9 mouse cellular contexts compared by ENCODE assay signal in the genomic region with DNA sequence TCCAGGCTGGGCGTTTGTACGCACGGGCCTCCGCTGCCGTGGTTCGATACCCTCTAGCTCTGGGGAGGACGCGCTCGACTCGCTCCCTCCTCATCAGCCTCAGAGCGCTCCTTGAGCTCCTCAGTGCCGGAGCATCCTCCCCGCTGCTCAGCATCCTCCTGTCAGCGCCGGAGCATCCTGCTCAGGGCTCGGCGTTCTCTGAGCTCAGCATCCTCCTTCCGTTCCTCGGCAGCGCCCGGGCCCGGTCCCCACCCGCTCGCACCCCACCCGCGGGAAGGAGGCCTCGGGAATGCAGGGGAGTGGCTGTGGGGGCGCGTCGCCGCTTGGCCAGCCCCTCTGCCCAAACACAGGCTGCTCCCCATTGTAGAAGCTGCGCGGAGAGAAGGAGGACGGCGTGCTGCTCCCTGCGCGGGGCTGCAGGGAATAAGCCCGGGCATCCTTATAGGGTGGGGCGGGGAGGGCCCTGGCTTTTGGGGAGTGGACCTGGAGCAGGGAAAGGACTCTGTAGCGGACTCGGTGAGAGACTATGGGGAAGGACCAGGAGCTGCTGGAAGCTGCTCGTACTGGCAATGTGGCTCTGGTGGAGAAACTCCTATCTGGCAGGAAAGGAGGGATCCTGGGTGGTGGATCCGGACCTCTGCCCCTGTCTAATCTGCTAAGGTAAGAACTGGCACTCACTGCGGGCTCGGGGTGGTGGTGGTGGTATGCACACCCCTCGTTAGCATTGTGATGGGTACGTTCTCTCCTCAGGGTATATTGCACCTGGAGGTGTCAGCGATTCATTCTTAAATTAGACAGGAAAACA. TPM values are rescaled to one million over a fixed set of nuclear protein-coding genes. Genes with fewer than 3 reads are reported as not detected.
A peak's percentile ranks its signal among the peaks of the same experiment; 100 is the strongest.
DNase-seq lines count a peak whose midpoint lies in the region; ATAC-seq and TF ChIP-seq lines count a peak whose summit lies in the region.
"Had no signal": no experiment of that assay in that cellular context is flagged by ENCODE, and none has a peak within 500 bp of the region (broad histone marks: within the 10 kb centered on the region; RNA-seq: fewer than 3 reads in every experiment).

A gene (plus strand): TSS at position 364 of the 805 bp plus-strand sequence.

- intact Hi-C loops in gastrocnemius, postnatal 14 days (cut with DNase I; ENCODE audit: low total_unique reads), result no loop called here

- H3K9ac ChIP-seq in intestine, embryonic 16.5 days (ENCODE audit: low read depth, low read length), result peak within 1 kb of the TSS; percentile 23; the same call in 1 of the 2 replicates
- H3K9ac ChIP-seq in midbrain, embryonic 14.5 days (replicated peaks; ENCODE audit: low read length), result peak within 1 kb of the TSS; percentile 94

- no peaks in the 10 kb centered on the region for H3K36me3 ChIP-seq in intestine, embryonic 16.5 days (ENCODE audit: control insufficient read depth, insufficient read depth, low read length)
- H3K36me3 ChIP-seq in limb, embryonic 10.5 days, result no peaks in the 10 kb centered on the region
- H3K36me3 ChIP-seq in midbrain, embryonic 14.5 days (ENCODE audit: control insufficient read depth, insufficient read depth, low read length), result no peaks in the 10 kb centered on the region
- no peaks in the 10 kb centered on the region for H3K36me3 ChIP-seq in testis, adult 2 months (ENCODE audit: control insufficient read depth, insufficient read depth, low read length)

- H3K9me3 ChIP-seq in intestine, embryonic 16.5 days (ENCODE audit: control insufficient read depth, low read length), result no peaks in the 10 kb centered on the region
- no peaks in the 10 kb centered on the region for H3K9me3 ChIP-seq in limb, embryonic 10.5 days (replicated peaks)
- no peaks in the 10 kb centered on the region for H3K9me3 ChIP-seq in midbrain, embryonic 14.5 days (ENCODE audit: control insufficient read depth, low read length)

- WGBS in intestine, embryonic 16.5 days, result under 1% methylated on average over 46 of the region's 48 CpGs
- under 1% methylated on average over 48 of the region's 48 CpGs for WGBS in limb, embryonic 10.5 days
- WGBS in midbrain, embryonic 14.5 days, result under 1% methylated on average over 48 of the region's 48 CpGs

- peak; percentile 75 for ATAC-seq in intestine, embryonic 16.5 days
- peak; percentile 85 for ATAC-seq in midbrain, embryonic 14.5 days (ENCODE audit: low FRiP score, low TSS enrichment)

- H3K4me2 ChIP-seq in intestine, embryonic 16.5 days (ENCODE audit: low read depth, low read length), result peak within 1 kb of the TSS; percentile 96
- H3K4me2 ChIP-seq in midbrain, embryonic 14.5 days (ENCODE audit: low read length), result peak within 1 kb of the TSS; percentile 67

- TF ChIP-seq CTCF in testis, adult 2 months (IDR thresholded peaks at IDR 0.05; ENCODE audit: control insufficient read depth, insufficient read depth, insufficient replicate concordance, low read depth, low read length), result no peak

- peak; percentile 17 for DNase-seq in gastrocnemius, postnatal 14 days
- no peak for DNase-seq in gastrocnemius, adult 18-20 months (ENCODE audit: low spot score)
- DNase-seq in cerebellum, postnatal 14 days, result peak; percentile 85 to 86
- peak; percentile 62 to 66 for DNase-seq in frontal cortex, postnatal 14 days (ENCODE audit: low spot score in 2 of 2)
- DNase-seq in limb, embryonic 10.5 days (ENCODE audit: low spot score), result peak; percentile 68
- DNase-seq in midbrain, embryonic 14.5 days, result no peak

- no peak within 1 kb of the TSS for H3K27ac ChIP-seq in intestine, embryonic 16.5 days (ENCODE audit: low read length)
- H3K27ac ChIP-seq in limb, embryonic 10.5 days, result no peak within 1 kb of the TSS
- peak within 1 kb of the TSS; percentile 97 for H3K27ac ChIP-seq in midbrain, embryonic 14.5 days (replicated peaks; ENCODE audit: low read depth, low read length)
- H3K27ac ChIP-seq in testis, adult 2 months (ENCODE audit: control insufficient read depth, insufficient read depth, low read depth, low read length), result no peak within 1 kb of the TSS

- peak within 1 kb of the TSS; percentile 64 for H3K4me3 ChIP-seq in intestine, embryonic 16.5 days (ENCODE audit: low read length)
- H3K4me3 ChIP-seq in limb, embryonic 10.5 days, result peak within 1 kb of the TSS; percentile 73
- peak within 1 kb of the TSS; percentile 82 for H3K4me3 ChIP-seq in midbrain, embryonic 14.5 days (replicated peaks; ENCODE audit: low read depth, low read length)
- H3K4me3 ChIP-seq in testis, adult 2 months (ENCODE audit: control insufficient read depth, low read depth, low read length), result peak within 1 kb of the TSS; percentile 66

- no peak for TF ChIP-seq POLR2A in testis, adult 2 months (IDR thresholded peaks at IDR 0.05; ENCODE audit: control insufficient read depth, low read depth, low read length)

- peaks cover 9% of the 10 kb centered on the region; the same call in 1 of the 2 replicates for H3K27me3 ChIP-seq in intestine, embryonic 16.5 days (replicated peaks; ENCODE audit: control insufficient read depth, insufficient read depth, low read length)
- H3K27me3 ChIP-seq in limb, embryonic 10.5 days (ENCODE audit: low read depth, poor library complexity, severe bottlenecking), result peaks cover 36% of the 10 kb centered on the region
- H3K27me3 ChIP-seq in midbrain, embryonic 14.5 days (ENCODE audit: control insufficient read depth, insufficient read depth, low read length), result no peaks in the 10 kb centered on the region
- no peaks in the 10 kb centered on the region for H3K27me3 ChIP-seq in testis, adult 2 months (ENCODE audit: control insufficient read depth, insufficient read depth, low read length)
- H3K27me3 ChIP-seq: CH12.LX had no signal

- peaks cover 10% of the 10 kb centered on the region; the same call in 1 of the 2 replicates for H3K4me1 ChIP-seq in intestine, embryonic 16.5 days (ENCODE audit: control insufficient read depth, insufficient read depth, low read length)
- peaks cover 16% of the 10 kb centered on the region for H3K4me1 ChIP-seq in limb, embryonic 10.5 days
- H3K4me1 ChIP-seq in midbrain, embryonic 14.5 days (ENCODE audit: control insufficient read depth, insufficient read depth, low read length), result peaks cover 12% of the 10 kb centered on the region
- no peaks in the 10 kb centered on the region; the same call in none of the 2 replicates for H3K4me1 ChIP-seq in testis, adult 2 months (ENCODE audit: control insufficient read depth, insufficient read depth, low read length)

RNA-seq across cellular contexts. Expression of the gene that starts here (rescaled TPM):
- total RNA-seq in gastrocnemius, postnatal 14 days (2021), result under 1 TPM; 0.29 to 0.78 TPM
- total RNA-seq in gastrocnemius, adult 18-20 months (2021), result under 1 TPM; 0.09 to 0.17 TPM
- polyA plus RNA-seq in intestine, embryonic 16.5 days (2015; fragmentation: Nextera tagmentation; extraction: Ambion mirVana), result 0.71 and 1.2 TPM in 2 replicates
- 0.04 and 0.46 TPM in 2 replicates for polyA plus RNA-seq in limb, embryonic 10.5 days (2016; fragmentation: Nextera tagmentation; extraction: Ambion mirVana)
- polyA plus RNA-seq in midbrain, embryonic 14.5 days (2014; fragmentation: Nextera tagmentation; extraction: Ambion mirVana), result 73.1 and 78.1 TPM in 2 replicates
- polyA plus RNA-seq in testis, adult 2 months (2012; rRNA removed), result 1.6 and 1.9 TPM in 2 replicates

Comparison
In these comparisons a context has a peak if more than half of its experiments do, and no peak if none do; other contexts are left out.
1. RNA of the gene that starts here (polyA plus RNA-seq): 73.1 to 78.1 TPM in midbrain, embryonic 14.5 days; 1.6 to 1.9 TPM in testis, adult 2 months, 0.71 to 1.2 TPM in intestine, embryonic 16.5 days and 0.04 to 0.46 TPM in limb, embryonic 10.5 days; every median in the first group is over 10 times any median in the second.
2. Peak in DNase-seq in gastrocnemius, postnatal 14 days; RNA of the gene not detected or under 1 TPM.
3. Peak in DNase-seq and H3K4me3 ChIP-seq in limb, embryonic 10.5 days; RNA of the gene not detected or under 1 TPM.
4. DNase-seq: peak in cerebellum, postnatal 14 days (2 of 2) and frontal cortex, postnatal 14 days (2 of 2); none in gastrocnemius, adult 18-20 months (single experiment) and midbrain, embryonic 14.5 days (single experiment).
5. Peak in every context shown above with its lines, with median percentiles within 50 percentile points of each other: H3K4me3 ChIP-seq.